Mouse (Mus musculus): ENCODE data around the gene Upk1b.

- TF ChIP-seq CTCF (IDR thresholded peaks at IDR 0.05; ENCODE audit: low read depth, low read length) (no peak), POLR2A (IDR thresholded peaks at IDR 0.05; ENCODE audit: extremely low read depth, insufficient read depth, low read length) (no peak)
These were observed 10.2 kb downstream of the Upk1b start for GRCm38 (mm10) chr16:38789966-38790365.

All from liver, adult 2 months (tissue).